Mouse (Mus musculus) kidney, embryonic 14.5 days (tissue): Measurements from ENCODE around the gene Gsta2. TPM values are rescaled to one million over a fixed set of nuclear protein-coding genes. Genes with fewer than 3 reads are reported as not detected.
A peak's percentile ranks its signal among the peaks of the same experiment; 100 is the strongest.

Source experiments
- ATAC-seq: fragments of 200-750 bp; cut with Nextera tagmentation; 2 replicates; pipeline ENCODE4 v1.8.0; 2017; ENCODE audit warnings: moderate number of reproducible peaks, mild to moderate bottlenecking, moderate TSS enrichment, moderate library complexity; ENCODE audit not compliant: low FRiP score, low TSS enrichment
- H3K27ac ChIP-seq: fragments of 300-500 bp; sonication (generic); 2 replicates; pipeline ENCODE4 v1.5.1; 2014; ENCODE audit warnings: low read depth, mild to moderate bottlenecking, low read length, moderate library complexity, mixed read lengths
- H3K27me3 ChIP-seq: fragments of 300-500 bp; sonication (generic); 2 replicates; pipeline ENCODE4 v1.6.1; 2014; ENCODE audit warnings: mild to moderate bottlenecking, low read length; ENCODE audit not compliant: control insufficient read depth, insufficient read depth
- H3K36me3 ChIP-seq: fragments of 300-500 bp; sonication (generic); 2 replicates; pipeline ENCODE4 v1.6.1; 2014; ENCODE audit warnings: low read length, mixed read lengths; ENCODE audit not compliant: control insufficient read depth, insufficient read depth
- H3K4me1 ChIP-seq: fragments of 300-500 bp; sonication (generic); 2 replicates; pipeline ENCODE4 v1.6.1; 2014; ENCODE audit warnings: low read length, mixed read lengths; ENCODE audit not compliant: control insufficient read depth, insufficient read depth
- H3K4me2 ChIP-seq: fragments of 300-500 bp; sonication (generic); replicated peaks from 2 replicates; pipeline ENCODE4 v1.6.1; 2014; ENCODE audit warnings: low read depth, mild to moderate bottlenecking, low read length
- H3K4me3 ChIP-seq: fragments of 300-500 bp; sonication (generic); 2 replicates; pipeline ENCODE4 v1.5.1; 2014; ENCODE audit warnings: mild to moderate bottlenecking, low read length
- H3K9ac ChIP-seq: fragments of 300-500 bp; sonication (generic); 2 replicates; pipeline ENCODE4 v1.6.1; 2014; ENCODE audit warnings: low read depth, mild to moderate bottlenecking, low read length, moderate library complexity
- H3K9me3 ChIP-seq: fragments of 300-500 bp; sonication (generic); 2 replicates; pipeline ENCODE4 v1.6.1; 2016; ENCODE audit warnings: low read length; ENCODE audit not compliant: control insufficient read depth
- WGBS: fragments of 180-500 bp; shearing (Covaris S2); extraction: QIAGEN DNeasy Blood & Tissue Kit; methylation state at CpG from one replicate; pipeline ENCODE4 v1.1.7; 2014; 5-methylcytosine and 5-hydroxymethylcytosine counted together
- polyA plus RNA-seq: library from polyadenylated mRNA; unstranded; fragments of >200 nt; fragmentation: Nextera tagmentation; extraction: Ambion mirVana; gene quantifications from 2 replicates; pipeline ENCODE4 v1.2.1, GENCODE M21; 2014

Gsta2 gene
- polyA plus RNA-seq, 1 experiment from 2014 or later, result 3.6 TPM

DNA sequence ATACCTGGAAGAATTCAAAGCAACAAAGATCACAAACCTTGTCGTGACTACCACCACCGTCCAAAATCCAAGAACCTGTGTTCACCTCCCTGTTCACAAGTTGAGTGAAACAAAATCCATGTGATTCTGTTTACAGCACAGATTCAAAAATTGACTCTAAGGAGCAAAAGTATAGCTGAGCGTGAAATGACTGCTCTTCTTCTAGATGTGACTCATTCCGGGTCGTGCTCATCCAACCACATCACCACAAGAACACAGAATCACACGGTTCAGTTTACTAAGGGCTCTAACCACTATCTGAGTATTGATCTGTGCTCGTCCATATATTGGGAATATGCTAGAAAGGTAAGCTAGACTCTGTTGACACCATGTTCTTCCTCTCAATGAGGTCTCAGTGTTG, 31.4 kb upstream of the Gsta2 start:
- H3K27me3 ChIP-seq, result no peaks in the 10 kb centered on the region
- no peaks in the 10 kb centered on the region for H3K9me3 ChIP-seq
- ATAC-seq, result no peak
- no peaks in the 10 kb centered on the region for H3K4me1 ChIP-seq
- H3K36me3 ChIP-seq, result no peaks in the 10 kb centered on the region
- no peak overlapping the region for H3K9ac ChIP-seq
- WGBS, result 86% methylated on average over 7 of the region's 7 CpGs
- H3K4me2 ChIP-seq, result no peak overlapping the region
- H3K4me3 ChIP-seq, result no peak overlapping the region
- no peak overlapping the region for H3K27ac ChIP-seq

GRCm38 (mm10) chr9:78385893-78386292, 30.3 kb upstream of the Gsta2 start:
- Histone ChIP-seq H3K4me2 (no peak overlapping the region), H3K4me1 (no peaks in the 10 kb centered on the region), H3K4me3 (no peak overlapping the region), H3K27ac (no peak overlapping the region), H3K27me3 (no peaks in the 10 kb centered on the region), H3K9me3 (no peaks in the 10 kb centered on the region), H3K36me3 (no peaks in the 10 kb centered on the region), H3K9ac (no peak overlapping the region)
- no peak for ATAC-seq
- WGBS, result 44% methylated on average over 3 of the region's 3 CpGs

DNA sequence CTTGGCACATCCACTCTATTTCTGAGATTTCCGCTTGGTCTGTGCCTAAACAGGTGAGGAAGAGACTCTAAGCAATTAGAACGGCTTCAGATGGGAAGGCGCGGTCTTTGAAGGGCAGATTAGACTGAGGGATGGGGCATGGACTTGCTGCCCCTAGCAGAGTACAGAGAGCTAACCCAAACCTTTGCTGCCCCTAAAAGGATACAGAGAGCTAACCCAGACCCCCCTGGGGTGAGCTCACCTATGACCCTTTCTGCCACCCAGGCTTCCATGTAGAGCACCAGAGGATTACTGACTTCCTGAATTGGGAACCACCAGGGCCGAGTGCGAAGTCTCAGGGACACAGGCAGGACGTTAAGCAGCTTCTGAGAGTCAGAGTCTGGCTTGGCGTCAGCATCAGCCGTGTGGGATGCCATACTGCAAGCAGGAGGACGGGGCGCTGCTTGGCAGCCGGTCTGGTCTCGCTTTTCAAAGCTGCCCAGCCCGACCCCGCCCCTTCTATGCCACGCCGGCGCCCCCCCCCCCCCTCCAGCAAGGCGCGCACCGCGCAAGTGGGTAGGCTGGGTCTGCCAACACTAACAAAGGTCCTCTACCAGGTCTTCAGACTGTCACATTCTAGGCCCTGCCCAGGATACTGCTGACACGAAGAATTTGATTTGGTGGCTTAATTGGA, 22.7 kb upstream of the Gsta2 start, which contains the start of gene Ooep:
Gene Ooep, minus strand, starts transcription at position 613 of the 673 bp plus-strand sequence.
- H3K4me1 ChIP-seq, result peaks cover 12% of the 10 kb centered on the region
- H3K4me3 ChIP-seq, result peak within 1 kb of the TSS; percentile 32
- H3K27ac ChIP-seq, result no peak within 1 kb of the TSS
- peak; percentile 81 for ATAC-seq
- H3K9ac ChIP-seq, result peak within 1 kb of the TSS; percentile 52; the same call in 1 of the 2 replicates
- 4% methylated on average over 21 of the region's 23 CpGs for WGBS
- H3K36me3 ChIP-seq, result no peaks in the 10 kb centered on the region
- peak within 1 kb of the TSS; percentile 51 for H3K4me2 ChIP-seq
- peaks cover 8% of the 10 kb centered on the region; the same call in 1 of the 2 replicates for H3K27me3 ChIP-seq
- H3K9me3 ChIP-seq, result no peaks in the 10 kb centered on the region

DNA sequence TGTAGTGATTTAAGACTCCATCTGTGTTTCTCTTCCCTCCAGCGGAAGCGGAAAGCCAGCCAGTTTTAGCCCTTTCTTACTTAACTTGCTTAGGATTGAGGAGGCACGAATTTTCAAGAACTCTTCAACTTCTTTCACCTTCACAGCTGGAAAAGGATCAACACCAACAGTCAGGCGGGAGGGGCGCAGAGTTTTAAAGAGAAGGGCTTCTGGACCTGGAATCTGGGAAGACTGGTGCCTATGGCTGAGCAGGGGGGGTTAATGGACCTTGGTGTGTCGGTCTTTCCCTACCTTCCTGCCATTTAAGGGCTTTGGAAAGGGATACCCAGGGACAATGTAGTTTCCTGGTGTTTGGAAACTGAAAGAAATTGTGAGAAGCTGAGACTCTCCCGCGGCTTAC, 22.0 kb upstream of the Gsta2 start:
- Histone ChIP-seq H3K4me3 (no peak overlapping the region; the same call in 1 of the 2 replicates), H3K36me3 (no peaks in the 10 kb centered on the region)
- WGBS, result 37% methylated on average over 8 of the region's 8 CpGs

GRCm38 (mm10) chr9:78375486-78375885, 19.9 kb upstream of the Gsta2 start:
- Histone ChIP-seq H3K9ac (no peak overlapping the region), H3K4me3 (no peak overlapping the region), H3K9me3 (no peaks in the 10 kb centered on the region), H3K27me3 (peaks cover 8% of the 10 kb centered on the region; the same call in 1 of the 2 replicates), H3K4me2 (no peak overlapping the region), H3K27ac (no peak overlapping the region), H3K36me3 (no peaks in the 10 kb centered on the region), H3K4me1 (peaks cover 12% of the 10 kb centered on the region)
- 79% methylated on average over 4 of the region's 4 CpGs for WGBS
- no peak for ATAC-seq

More for the DNA sequence above, 22.0 kb upstream of the Gsta2 start:
- no peak overlapping the region for H3K9ac ChIP-seq
- H3K4me1 ChIP-seq, result peaks cover 12% of the 10 kb centered on the region
- H3K27ac ChIP-seq, result no peak overlapping the region
- H3K4me2 ChIP-seq, result peak overlapping the region; percentile 51; the same call in 1 of the 2 replicates
- peaks cover 8% of the 10 kb centered on the region; the same call in 1 of the 2 replicates for H3K27me3 ChIP-seq
- ATAC-seq, result no peak
- no peaks in the 10 kb centered on the region for H3K9me3 ChIP-seq

GRCm38 (mm10) chr9:78374885-78375389, 19.3 kb upstream of the Gsta2 start:
- no peak for ATAC-seq
- Histone ChIP-seq H3K4me3 (no peak overlapping the region), H3K36me3 (no peaks in the 10 kb centered on the region), H3K9ac (no peak overlapping the region), H3K4me2 (no peak overlapping the region), H3K9me3 (no peaks in the 10 kb centered on the region), H3K4me1 (peaks cover 12% of the 10 kb centered on the region), H3K27ac (no peak overlapping the region), H3K27me3 (peaks cover 8% of the 10 kb centered on the region; the same call in 1 of the 2 replicates)
- 67% methylated on average over 1 of the region's 1 CpGs for WGBS

DNA sequence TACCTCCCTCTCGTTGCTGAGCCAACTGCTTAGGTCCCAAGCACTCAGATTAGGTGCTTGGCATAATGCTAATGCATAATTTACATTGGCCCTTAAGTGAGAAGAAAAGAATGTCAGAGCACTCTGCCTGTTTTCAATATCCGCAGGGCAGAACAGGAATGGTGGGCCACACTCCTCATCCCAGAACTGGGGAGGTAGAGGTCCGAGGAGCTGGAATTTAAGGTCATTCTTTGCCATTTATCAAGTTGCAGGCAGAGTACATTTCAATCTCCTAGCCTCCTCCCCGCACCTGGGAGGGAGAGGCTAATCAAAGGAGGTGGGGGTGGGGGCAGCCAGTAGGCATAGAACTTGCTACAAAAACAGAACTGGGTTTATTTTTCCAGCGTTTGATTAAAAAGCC, 18.8 kb upstream of the Gsta2 start:
- WGBS, result 34% methylated on average over 5 of the region's 5 CpGs
- H3K27ac ChIP-seq, result no peak overlapping the region
- no peak for ATAC-seq

DNA sequence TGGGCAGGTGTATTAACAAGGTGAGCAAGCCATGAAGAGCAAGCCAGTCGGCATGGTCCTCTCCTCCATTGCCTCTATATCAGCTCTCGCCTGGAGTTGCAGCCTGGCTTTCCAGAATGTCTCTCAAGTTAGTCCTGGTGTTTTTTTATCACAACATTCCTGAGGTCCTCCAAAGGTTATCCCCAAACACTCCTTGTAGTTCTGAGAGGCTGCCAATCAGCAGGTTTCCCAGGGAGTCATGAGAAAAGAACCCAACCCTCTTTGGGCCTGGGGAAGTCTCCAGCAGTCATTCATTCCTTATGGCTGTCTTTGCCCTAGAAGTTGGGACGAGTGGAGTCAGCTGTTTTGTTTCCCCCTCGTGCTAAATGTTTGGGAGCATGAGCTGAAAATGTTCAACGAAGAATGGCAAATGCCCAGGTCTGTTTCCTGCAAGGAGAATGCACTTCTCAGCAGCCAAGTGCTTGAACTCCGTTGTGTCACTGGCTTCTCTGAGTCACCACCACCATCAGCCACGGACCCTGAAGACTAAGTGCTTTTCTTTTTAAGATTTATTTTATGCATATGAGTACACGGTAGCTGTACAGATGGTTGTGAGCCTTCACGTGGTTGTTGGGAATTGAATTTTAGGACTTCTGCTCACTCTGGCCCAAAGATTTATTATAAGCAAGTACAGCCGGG, 17.4 kb upstream of the Gsta2 start:
- H3K4me2 ChIP-seq, result no peak overlapping the region
- no peaks in the 10 kb centered on the region for H3K9me3 ChIP-seq
- H3K4me3 ChIP-seq, result no peak overlapping the region
- no peak overlapping the region for H3K27ac ChIP-seq
- no peak for ATAC-seq
- no peaks in the 10 kb centered on the region for H3K27me3 ChIP-seq
- H3K4me1 ChIP-seq, result peaks cover 5% of the 10 kb centered on the region; the same call in 1 of the 2 replicates
- no peaks in the 10 kb centered on the region for H3K36me3 ChIP-seq
- no peak overlapping the region for H3K9ac ChIP-seq
- WGBS, result 80% methylated on average over 10 of the region's 10 CpGs

More for the DNA sequence above, 18.8 kb upstream of the Gsta2 start:
- Histone ChIP-seq H3K4me3 (no peak overlapping the region), H3K36me3 (no peaks in the 10 kb centered on the region), H3K4me1 (peaks cover 12% of the 10 kb centered on the region), H3K9ac (no peak overlapping the region), H3K4me2 (no peak overlapping the region), H3K27me3 (peaks cover 8% of the 10 kb centered on the region; the same call in 1 of the 2 replicates), H3K9me3 (no peaks in the 10 kb centered on the region)

DNA sequence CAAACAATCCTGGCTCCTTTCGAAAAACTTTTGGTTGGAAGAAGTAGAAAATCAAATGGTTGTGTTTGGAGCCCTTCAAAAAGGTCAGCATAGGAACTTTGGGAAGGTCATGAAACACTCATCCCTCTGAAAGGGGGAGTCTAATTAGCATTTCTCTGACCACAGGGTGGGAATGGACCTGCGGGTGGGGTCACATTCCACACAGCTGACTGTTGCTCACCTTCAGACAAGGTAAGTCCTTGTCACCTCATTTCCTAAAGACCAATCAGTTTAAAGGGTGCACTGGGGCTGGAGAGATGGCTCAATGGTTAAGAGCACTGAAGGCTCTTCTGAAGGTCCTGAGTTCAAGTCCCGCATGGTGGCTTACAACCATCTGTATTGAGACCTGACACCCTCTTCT, 15.9 kb upstream of the Gsta2 start:
- Histone ChIP-seq H3K9me3 (no peaks in the 10 kb centered on the region), H3K4me1 (no peaks in the 10 kb centered on the region), H3K27ac (no peak overlapping the region), H3K4me2 (no peak overlapping the region), H3K27me3 (no peaks in the 10 kb centered on the region), H3K36me3 (no peaks in the 10 kb centered on the region), H3K9ac (no peak overlapping the region), H3K4me3 (no peak overlapping the region)
- 96% methylated on average over 3 of the region's 3 CpGs for WGBS
- no peak for ATAC-seq
